Mouse (Mus musculus) C2C12 (cell line): ENCODE results near the gene Nudt2.

Experiments used
- CEBPB ChIP-seq: IDR thresholded peaks from one replicate; pipeline ENCODE4 v1.6.1; 2011; ENCODE audit warnings: low read depth, mild to moderate bottlenecking, control low read depth, moderate library complexity
- CTCF ChIP-seq: IDR thresholded peaks from one replicate; pipeline ENCODE4 v1.5.1; 2011; ENCODE audit not compliant: control insufficient read depth, insufficient read depth, insufficient read length
- MAX ChIP-seq: IDR thresholded peaks from one replicate; pipeline ENCODE4 v1.6.1; 2011; ENCODE audit warnings: mild to moderate bottlenecking, control low read depth
- MYOD1 ChIP-seq: IDR thresholded peaks from one replicate; pipeline ENCODE4 v1.6.1; 2011; ENCODE audit warnings: low read depth; ENCODE audit not compliant: control insufficient read depth, insufficient read length
- MYOG ChIP-seq: IDR thresholded peaks from one replicate; pipeline ENCODE4 v1.6.1; 2011; ENCODE audit not compliant: control insufficient read depth, insufficient read length; ENCODE audit errors: extremely low read depth
- USF1 ChIP-seq: IDR thresholded peaks from one replicate; pipeline ENCODE4 v1.6.1; 2011; ENCODE audit warnings: low read depth, mild to moderate bottlenecking, control low read depth, moderate library complexity

DNA sequence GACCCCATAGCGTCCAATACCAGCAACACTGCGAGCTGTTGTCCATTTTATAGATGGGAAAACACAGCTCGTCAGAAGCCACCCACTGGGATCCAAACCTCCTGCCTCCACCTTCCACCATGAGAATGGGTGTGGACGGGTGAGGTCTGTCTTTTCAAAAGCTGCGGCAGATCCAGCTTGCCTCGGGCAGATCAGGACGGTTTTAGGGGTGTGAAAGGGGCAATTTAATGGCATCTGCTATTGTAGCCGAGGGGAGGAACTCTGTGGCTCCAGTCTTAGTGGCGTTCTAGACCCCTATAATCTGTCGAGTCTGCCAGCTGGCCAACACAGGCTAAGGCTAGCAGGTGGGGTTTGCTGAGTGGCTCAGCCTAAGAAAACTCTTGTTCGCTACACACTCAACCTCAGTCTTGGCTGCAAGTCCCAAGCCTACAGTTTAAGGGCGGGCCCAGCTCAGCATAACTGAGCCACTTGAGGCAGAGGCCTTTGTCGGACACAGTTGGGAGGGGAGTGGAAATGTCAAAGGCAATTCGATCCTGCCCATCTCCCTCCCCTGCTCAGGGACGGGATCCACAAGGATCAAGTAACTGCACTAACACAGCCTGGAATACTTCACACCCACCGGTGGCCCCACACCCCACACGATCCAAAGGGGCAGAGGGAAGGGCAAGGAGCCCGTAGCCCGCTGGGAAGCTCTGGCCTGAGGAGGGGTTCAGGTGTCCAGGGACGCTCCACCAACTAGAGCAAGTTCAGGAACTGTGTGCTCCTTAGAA lies 37.4 kb downstream of the Nudt2 start:
- TF ChIP-seq CTCF (no peak), MAX (no peak), USF1 (no peak), MYOG (no peak), CEBPB (no peak), MYOD1 (no peak)
